Mouse (Mus musculus) MEL (cell line): ENCODE data around the gene Preb. TPM values are rescaled to one million over a fixed set of nuclear protein-coding genes. Genes with fewer than 3 reads are reported as not detected.
A peak's percentile ranks its signal among the peaks of the same experiment; 100 is the strongest.

Experiments used
- DNase-seq: peaks from one replicate; pipeline ENCODE4 v3.0.0; 2011; ENCODE audit warnings: low read depth, low spot score
- H3K27ac ChIP-seq: 2 replicates; pipeline ENCODE4 v1.5.1; 2012; ENCODE audit warnings: low read depth, mild to moderate bottlenecking, control low read depth, low read length, moderate library complexity; ENCODE audit not compliant: control insufficient read depth
- H3K27me3 ChIP-seq, 2 experiments: fragments of 150-350 bp in 1 of 2; sonication (generic) in 1 of 2; 2 replicates each; pipeline ENCODE4 v1.6.1; 2012; ENCODE audit warnings: low read length in 2 of 2, mild to moderate bottlenecking in 2 of 2, improper control_type of control experiment in 1 of 2, moderate library complexity in 1 of 2; ENCODE audit not compliant: insufficient read depth in 2 of 2, control insufficient read depth in 1 of 2
- H3K36me3 ChIP-seq, 2 experiments: 2 replicates each; pipeline ENCODE4 v1.6.1; 2012 to 2014; ENCODE audit warnings: low read length in 2 of 2, improper control_type of control experiment in 1 of 2, inconsistent platforms in 1 of 2, mild to moderate bottlenecking in 1 of 2; ENCODE audit not compliant: insufficient read depth in 2 of 2, control insufficient read depth in 1 of 2
- H3K4me1 ChIP-seq, 2 experiments: fragments of 150-350 bp in 1 of 2; sonication (generic) in 1 of 2; 2 replicates each; pipeline ENCODE4 v1.6.1; 2012; ENCODE audit warnings: low read length in 2 of 2, improper control_type of control experiment in 1 of 2, mild to moderate bottlenecking in 1 of 2; ENCODE audit not compliant: insufficient read depth in 2 of 2, control insufficient read depth in 1 of 2
- H3K4me3 ChIP-seq, 2 experiments: fragments of 150-350 bp in 1 of 2; sonication (generic) in 1 of 2; 2 replicates each; pipeline ENCODE4 v1.5.1; 2012; ENCODE audit warnings: low read depth in 2 of 2, low read length in 2 of 2, mild to moderate bottlenecking in 2 of 2, moderate library complexity in 2 of 2, control low read depth in 1 of 2, improper control_type of control experiment in 1 of 2; ENCODE audit not compliant: control insufficient read depth in 1 of 2, insufficient read depth in 1 of 2
- H3K79me2 ChIP-seq: 2 replicates; pipeline ENCODE4 v1.6.1; 2012; ENCODE audit warnings: mild to moderate bottlenecking, low read length, moderate library complexity; ENCODE audit not compliant: control insufficient read depth, poor library complexity, insufficient read depth
- H3K9ac ChIP-seq: 2 replicates; pipeline ENCODE4 v1.6.1; 2012; ENCODE audit warnings: low read depth, mild to moderate bottlenecking, control low read depth, low read length, moderate library complexity; ENCODE audit not compliant: control insufficient read depth, poor library complexity, severe bottlenecking
- H3K9me3 ChIP-seq: fragments of 150-350 bp; sonication (generic); replicated peaks from 2 replicates; pipeline ENCODE4 v1.6.1; 2012; ENCODE audit warnings: mild to moderate bottlenecking, low read length, improper control_type of control experiment, moderate library complexity; ENCODE audit not compliant: insufficient read depth
- BHLHE40 ChIP-seq: IDR thresholded peaks from 2 replicates; pipeline ENCODE4 v1.6.1; 2012; ENCODE audit warnings: low read depth, mild to moderate bottlenecking, inconsistent platforms, low read length, improper control_type of control experiment, borderline replicate concordance
- CHD1 ChIP-seq: IDR thresholded peaks from 2 replicates; pipeline ENCODE4 v1.6.1; 2012; ENCODE audit warnings: low read depth, mild to moderate bottlenecking, inconsistent platforms, low read length, improper control_type of control experiment
- CHD2 ChIP-seq: IDR thresholded peaks from 2 replicates; pipeline ENCODE4 v1.6.1; 2011; ENCODE audit warnings: low read length, improper control_type of control experiment
- CTCF ChIP-seq, 3 experiments: IDR thresholded peaks in 2 of 3; conservative IDR thresholded peaks in 1 of 3; 2 replicates each; pipeline ENCODE4 v1.5.1; 2011 to 2012; ENCODE audit warnings: low read length in 3 of 3, low read depth in 2 of 3, mild to moderate bottlenecking in 2 of 3, improper control_type of control experiment in 1 of 3, inconsistent platforms in 1 of 3, mixed read lengths in 1 of 3, moderate library complexity in 1 of 3; ENCODE audit not compliant: control insufficient read depth in 1 of 3, insufficient read depth in 1 of 3, poor library complexity in 1 of 3, severe bottlenecking in 1 of 3
- ELF1 ChIP-seq: IDR thresholded peaks from 2 replicates; pipeline ENCODE4 v1.6.1; 2014; ENCODE audit warnings: low read depth, mild to moderate bottlenecking, inconsistent platforms, low read length, improper control_type of control experiment, moderate library complexity
- ETS1 ChIP-seq: IDR thresholded peaks from 2 replicates; pipeline ENCODE4 v1.6.1; 2012; ENCODE audit warnings: low read depth, mild to moderate bottlenecking, inconsistent platforms, low read length, improper control_type of control experiment, moderate library complexity
- GABPA ChIP-seq: IDR thresholded peaks from 2 replicates; pipeline ENCODE4 v1.6.1; 2012; ENCODE audit warnings: low read depth, mild to moderate bottlenecking, inconsistent platforms, low read length, improper control_type of control experiment, moderate library complexity
- GATA1 ChIP-seq: IDR thresholded peaks from 2 replicates; pipeline ENCODE4 v1.6.1; 2011; ENCODE audit warnings: low read depth, low read length, improper control_type of control experiment
- KAT2A ChIP-seq: conservative IDR thresholded peaks from 2 replicates; pipeline ENCODE4 v1.6.1; 2012; ENCODE audit warnings: low read depth, low read length, improper control_type of control experiment, inconsistent platforms
- MAFK ChIP-seq: IDR thresholded peaks from 2 replicates; pipeline ENCODE4 v1.6.1; 2011; ENCODE audit warnings: low read depth, mild to moderate bottlenecking, low read length, improper control_type of control experiment, borderline replicate concordance
- MXI1 ChIP-seq: IDR thresholded peaks from 2 replicates; pipeline ENCODE4 v1.6.1; 2011; ENCODE audit warnings: mild to moderate bottlenecking, low read depth, low read length, improper control_type of control experiment
- MYC ChIP-seq: IDR thresholded peaks from 2 replicates; pipeline ENCODE4 v1.6.1; 2011; ENCODE audit warnings: low read depth, mild to moderate bottlenecking, low read length, improper control_type of control experiment, moderate library complexity
- NELFE ChIP-seq: IDR thresholded peaks from 2 replicates; pipeline ENCODE4 v1.6.1; 2011; ENCODE audit warnings: low read depth, low read length, improper control_type of control experiment
- NRF1 ChIP-seq: IDR thresholded peaks from 2 replicates; pipeline ENCODE4 v1.6.1; 2014; ENCODE audit warnings: low read depth, mild to moderate bottlenecking, inconsistent platforms, low read length, improper control_type of control experiment, moderate library complexity; ENCODE audit not compliant: poor library complexity, insufficient read depth, severe bottlenecking
- POLR2AphosphoS5 ChIP-seq: IDR thresholded peaks from 2 replicates; pipeline ENCODE4 v1.6.1; 2012; ENCODE audit warnings: low read depth, borderline replicate concordance, mild to moderate bottlenecking, inconsistent platforms, low read length, moderate library complexity, mixed read lengths
- RAD21 ChIP-seq: IDR thresholded peaks from 2 replicates; pipeline ENCODE4 v1.6.1; 2011; ENCODE audit warnings: mild to moderate bottlenecking, low read depth, low read length, improper control_type of control experiment
- RCOR1 ChIP-seq: IDR thresholded peaks from 2 replicates; pipeline ENCODE4 v1.6.1; 2012; ENCODE audit warnings: low read depth, mild to moderate bottlenecking, inconsistent platforms, low read length, improper control_type of control experiment
- SMC3 ChIP-seq: IDR thresholded peaks from 2 replicates; pipeline ENCODE4 v1.6.1; 2011; ENCODE audit warnings: low read depth, low read length, improper control_type of control experiment
- TBP ChIP-seq: IDR thresholded peaks from 2 replicates; pipeline ENCODE4 v1.8.0; 2011; ENCODE audit warnings: low read depth, low read length, improper control_type of control experiment
- TCF12 ChIP-seq: IDR thresholded peaks from 2 replicates; pipeline ENCODE4 v1.6.1; 2014; ENCODE audit warnings: low read depth, mild to moderate bottlenecking, inconsistent platforms, low read length, improper control_type of control experiment, moderate library complexity
- USF1 ChIP-seq: IDR thresholded peaks from 2 replicates; pipeline ENCODE4 v1.6.1; 2014; ENCODE audit warnings: low read depth, mild to moderate bottlenecking, inconsistent platforms, low read length, improper control_type of control experiment, moderate library complexity
- USF2 ChIP-seq, 2 experiments: IDR thresholded peaks; 2 replicates each; pipeline ENCODE4 v1.6.1; 2011 to 2012; ENCODE audit warnings: improper control_type of control experiment in 2 of 2, low read length in 2 of 2, borderline replicate concordance in 1 of 2, inconsistent platforms in 1 of 2, low read depth in 1 of 2, mild to moderate bottlenecking in 1 of 2; ENCODE audit not compliant: insufficient read depth in 1 of 2
- ZC3H11A ChIP-seq: IDR thresholded peaks from 2 replicates; pipeline ENCODE4 v1.6.1; 2012; ENCODE audit warnings: low read depth, mild to moderate bottlenecking, inconsistent platforms, low read length, improper control_type of control experiment
- ZKSCAN1 ChIP-seq: IDR thresholded peaks from 2 replicates; pipeline ENCODE4 v1.6.1; 2012; ENCODE audit warnings: low read depth, mild to moderate bottlenecking, inconsistent platforms, low read length, improper control_type of control experiment, moderate library complexity
- polyA plus RNA-seq, 2 experiments: library from polyadenylated mRNA; stranded (reverse) in 1 of 2; unstranded in 1 of 2; fragments of >175 nt in 1 of 2; fragments of >200 nt in 1 of 2; gene quantifications; 2 replicates each; pipeline versions ENCODE4 v1.2.1 to v1.2.4; 2012; ENCODE audit warnings: low replicate concordance in 2 of 2, low read depth in 1 of 2; ENCODE audit not compliant: insufficient read length in 2 of 2, insufficient read depth in 1 of 2, missing spikeins in 1 of 2
- total RNA-seq: library from RNA; depleted of rRNA; stranded (reverse); fragments of 300-350 nt; gene quantifications from 2 replicates; pipeline ENCODE4 v1.2.3, GENCODE M21; 2012

Preb gene
- total and polyA plus RNA-seq, 3 experiments, result 143 to 247 TPM; not detected in 1

DNA sequence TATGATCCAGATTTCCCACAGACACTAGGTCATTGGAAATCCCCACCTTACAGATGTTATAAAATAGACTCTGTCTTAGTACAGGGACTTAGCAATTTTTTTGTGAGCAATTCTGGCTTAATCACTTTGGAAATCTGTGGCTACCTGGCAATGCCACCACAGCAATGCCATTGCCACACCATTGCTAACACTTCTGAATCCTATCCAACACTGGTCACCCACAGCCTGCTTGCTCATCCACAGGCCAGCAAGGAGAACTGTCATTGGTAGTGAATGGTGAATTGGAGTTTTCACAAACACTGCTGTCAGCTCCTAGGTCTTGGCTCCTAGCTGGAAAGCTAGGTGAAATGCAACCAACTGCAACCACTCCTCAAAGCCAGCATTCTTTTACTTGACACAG is 49.7 kb downstream of the Preb start:
- DNase-seq, result no peak
- H3K9ac ChIP-seq, result no peak overlapping the region
- H3K4me1 ChIP-seq, result peaks cover 14 to 39% of the 10 kb centered on the region in 2 experiments

DNA sequence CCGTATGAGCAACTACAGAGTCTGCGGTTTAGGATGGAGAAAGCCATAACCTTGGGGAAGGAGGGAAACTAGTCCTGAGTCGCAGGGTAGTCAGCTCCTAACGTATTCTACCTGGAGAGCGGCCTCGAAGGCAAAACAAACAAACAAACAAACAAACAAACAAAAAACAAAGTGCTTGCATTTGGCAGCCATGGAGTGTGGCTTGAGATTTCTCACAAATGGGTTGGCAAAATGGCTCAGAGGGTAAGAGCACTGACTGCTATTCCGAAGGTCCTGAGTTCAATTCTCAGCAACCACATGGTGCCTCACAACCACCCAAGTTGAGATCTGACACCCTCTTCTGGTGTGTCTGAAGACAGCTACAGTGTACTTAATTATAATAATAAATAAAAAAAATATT is 50.3 kb downstream of the Preb start:
- Histone ChIP-seq H3K4me1 (peaks cover 9 to 33% of the 10 kb centered on the region in 2 experiments), H3K27ac (no peak overlapping the region)

More for the DNA sequence above, 49.7 kb downstream of the Preb start:
- Histone ChIP-seq H3K9me3 (no peaks in the 10 kb centered on the region), H3K4me3 (no peak overlapping the region), H3K79me2 (peaks cover 16% of the 10 kb centered on the region), H3K27ac (no peak overlapping the region), H3K27me3 (no peaks in the 10 kb centered on the region), H3K36me3 (peaks cover 4 to 20% of the 10 kb centered on the region in 2 experiments; a peak in 3 of 4 replicates)
- TF ChIP-seq NRF1 (no peak), MAFK (no peak), GATA1 (no peak), TCF12 (no peak), ETS1 (no peak), NELFE (no peak), RAD21 (no peak), CHD1 (no peak), CTCF (IDR thresholded peaks at IDR 0.05 in 2 of 3, conservative IDR thresholded peaks at IDR 0.05 in 1 of 3; ENCODE audit: control insufficient read depth in 1 of 3, insufficient read depth in 1 of 3, low read depth in 2 of 3, low read length in 3 of 3, poor library complexity in 1 of 3, severe bottlenecking in 1 of 3) (no peak), RCOR1 (no peak), ELF1 (no peak), USF2 (IDR thresholded peaks at IDR 0.05; ENCODE audit: borderline replicate concordance in 1 of 2, insufficient read depth in 1 of 2, low read depth in 1 of 2, low read length in 2 of 2) (no peak)

DNA sequence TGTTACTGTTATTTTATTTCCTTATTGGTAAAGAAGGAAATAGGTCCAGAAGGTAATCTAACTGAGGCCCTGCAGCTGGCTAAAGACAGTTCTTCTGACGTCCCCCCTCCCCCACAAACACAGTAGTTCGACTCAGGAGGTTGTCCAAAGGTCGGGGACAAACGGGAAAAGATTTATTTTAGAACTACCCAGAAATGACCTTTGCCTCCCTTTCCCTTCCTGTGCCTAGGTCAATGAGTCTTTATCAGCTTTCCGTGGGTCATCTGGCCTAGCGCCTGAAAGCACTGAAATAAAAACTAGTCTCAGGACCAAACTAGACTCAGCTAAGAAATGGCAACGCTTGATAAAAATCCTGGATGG is 50.9 kb downstream of the Preb start:
- no peak for TF ChIP-seq GATA1
- no peak for TF ChIP-seq USF2 (IDR thresholded peaks at IDR 0.05; ENCODE audit: borderline replicate concordance in 1 of 2, insufficient read depth in 1 of 2, low read depth in 1 of 2, low read length in 2 of 2)
- TF ChIP-seq CHD2, result no peak
- TF ChIP-seq TBP, result no peak
- no peak for TF ChIP-seq ZC3H11A
- no peak for TF ChIP-seq USF1
- TF ChIP-seq MXI1, result no peak
- no peak for TF ChIP-seq ZKSCAN1
- no peak for TF ChIP-seq GABPA
- TF ChIP-seq MYC, result no peak
- no peak for TF ChIP-seq BHLHE40
- TF ChIP-seq NELFE, result no peak
- TF ChIP-seq KAT2A, result no peak
- TF ChIP-seq POLR2AphosphoS5, result no peak
- no peak for TF ChIP-seq ELF1
- no peak for TF ChIP-seq SMC3
- no peak for DNase-seq
- Histone ChIP-seq H3K36me3 (peaks cover 4 to 11% of the 10 kb centered on the region in 2 experiments; a peak in 3 of 4 replicates), H3K4me3 (no peak overlapping the region), H3K79me2 (peaks cover 18% of the 10 kb centered on the region), H3K9ac (no peak overlapping the region), H3K4me1 (peaks cover 4 to 27% of the 10 kb centered on the region in 2 experiments), H3K27ac (no peak overlapping the region), H3K27me3 (no peaks in the 10 kb centered on the region), H3K9me3 (no peaks in the 10 kb centered on the region)

More for the DNA sequence above, 50.3 kb downstream of the Preb start:
- TF ChIP-seq TBP (peak; percentile 96), MAFK (0 out of 2 replicates have a peak, but pooled peaks have one; percentile 14), CHD1 (no peak)
- TF ChIP-seq, all 39 proteins: peak for 2
- no peak overlapping the region for H3K9ac ChIP-seq
- H3K4me3 ChIP-seq, result no peak overlapping the region
- no peak for DNase-seq
- H3K79me2 ChIP-seq, result peaks cover 18% of the 10 kb centered on the region
- no peaks in the 10 kb centered on the region for H3K9me3 ChIP-seq
- peaks cover 4 to 14% of the 10 kb centered on the region in 2 experiments; a peak in 3 of 4 replicates for H3K36me3 ChIP-seq
- H3K27me3 ChIP-seq, result no peaks in the 10 kb centered on the region
